In genomic region chr11:50632270-50632669, GRCm38 (mm10) we compare ENCODE assay signal across 8 mouse cellular contexts. TPM values are rescaled to one million over a fixed set of nuclear protein-coding genes. Genes with fewer than 3 reads are reported as not detected.
DNase-seq lines count a peak whose midpoint lies in the region; ATAC-seq and TF ChIP-seq lines count a peak whose summit lies in the region.

No protein-coding gene starts in this region.

- peaks cover 36% of the 10 kb centered on the region for H3K4me1 ChIP-seq in embryonic facial prominence, embryonic 15.5 days
- H3K4me1 ChIP-seq in heart, postnatal 0 days (ENCODE audit: control insufficient read depth, insufficient read depth), result peaks cover 36% of the 10 kb centered on the region

- ATAC-seq in embryonic facial prominence, embryonic 15.5 days (ENCODE audit: insufficient number of reproducible peaks, low FRiP score, low TSS enrichment, low read depth), result peak; percentile 86
- peak; percentile 93 for ATAC-seq in heart, postnatal 0 days (ENCODE audit: insufficient read depth, low read depth)

- H3K36me3 ChIP-seq in embryonic facial prominence, embryonic 15.5 days, result no peaks in the 10 kb centered on the region
- no peaks in the 10 kb centered on the region for H3K36me3 ChIP-seq in heart, postnatal 0 days (replicated peaks; ENCODE audit: control insufficient read depth, insufficient read depth, low read length)

- no peak for TF ChIP-seq CTCF in heart, postnatal 0 days (IDR thresholded peaks at IDR 0.05; ENCODE audit: low read depth)

- H3K9ac ChIP-seq in embryonic facial prominence, embryonic 15.5 days, result no peak overlapping the region
- no peak overlapping the region for H3K9ac ChIP-seq in heart, postnatal 0 days (replicated peaks; ENCODE audit: low read depth, low read length)

- H3K27me3 ChIP-seq in embryonic facial prominence, embryonic 15.5 days, result no peaks in the 10 kb centered on the region
- no peaks in the 10 kb centered on the region for H3K27me3 ChIP-seq in heart, postnatal 0 days (ENCODE audit: control insufficient read depth, insufficient read depth, low read length)

- no peaks in the 10 kb centered on the region for H3K9me3 ChIP-seq in embryonic facial prominence, embryonic 15.5 days (replicated peaks)
- no peaks in the 10 kb centered on the region for H3K9me3 ChIP-seq in heart, postnatal 0 days (replicated peaks; ENCODE audit: control insufficient read depth, low read length)

- no peak overlapping the region for H3K4me2 ChIP-seq in embryonic facial prominence, embryonic 15.5 days (replicated peaks)
- H3K4me2 ChIP-seq in heart, postnatal 0 days (ENCODE audit: low read depth, low read length), result no peak overlapping the region

- DNase-seq in thymus, adult 18-20 months, result peak; percentile 5 to 30
- no peak for DNase-seq in thymus, postnatal 10 days (ENCODE audit: low spot score in 2 of 2)
- peak; percentile 82 for DNase-seq in heart, postnatal 0 days (ENCODE audit: low spot score)
- peak; percentile 19 to 44 for DNase-seq in layer of hippocampus, postnatal 25 days (ENCODE audit: extremely low spot score in 1 of 2, low spot score in 1 of 2)
- DNase-seq in lung, postnatal 14 days, result peak; percentile 72
- peak; percentile 26 for DNase-seq in telencephalon, adult 2 months (ENCODE audit: low read depth, low spot score)
- no peak for DNase-seq in natural killer cell, adult 2 months (ENCODE audit: low spot score in 2 of 2)

- 17% methylated on average over 4 of the region's 4 CpGs for WGBS in embryonic facial prominence, embryonic 15.5 days
- WGBS in heart, postnatal 0 days, result 10% methylated on average over 4 of the region's 4 CpGs

- peak overlapping the region; percentile 72 for H3K27ac ChIP-seq in embryonic facial prominence, embryonic 15.5 days (replicated peaks)
- H3K27ac ChIP-seq in heart, postnatal 0 days (ENCODE audit: low read depth), result peak overlapping the region; percentile 66

- TF ChIP-seq EP300 in heart, postnatal 0 days (IDR thresholded peaks at IDR 0.05; ENCODE audit: low read depth), result no peak

- H3K4me3 ChIP-seq in embryonic facial prominence, embryonic 15.5 days (replicated peaks), result no peak overlapping the region
- H3K4me3 ChIP-seq in heart, postnatal 0 days (ENCODE audit: low read depth, low read length), result no peak overlapping the region

RNA-seq across cellular contexts. Expression of gene Adamts2, which starts 30.4 kb away (rescaled TPM):
- polyA plus RNA-seq in embryonic facial prominence, embryonic 15.5 days (2015; fragmentation: Nextera tagmentation; extraction: Ambion mirVana), result 24.6 and 26.6 TPM in 2 replicates
- total RNA-seq in heart, postnatal 0 days (2014; rRNA removed; ENCODE audit: low replicate concordance), result 19.0 and 19.4 TPM in 2 replicates
- polyA plus RNA-seq in heart, postnatal 0 days (2015; fragmentation: Nextera tagmentation; extraction: Ambion mirVana), result 8.7 and 9.1 TPM in 2 replicates
- 10 to 100 TPM in 1 of 2 experiments, 1 to 10 TPM in 1; 9.0 to 13.5 TPM for total RNA-seq in layer of hippocampus, postnatal 25 days (2021)

Comparison
In these comparisons a context has a peak if more than half of its experiments do, and no peak if none do; other contexts are left out.
1. DNase-seq: peak in thymus, adult 18-20 months (2 of 2), heart, postnatal 0 days (single experiment), layer of hippocampus, postnatal 25 days (2 of 2), lung, postnatal 14 days (single experiment) and telencephalon, adult 2 months (single experiment); none in thymus, postnatal 10 days (0 of 2) and natural killer cell, adult 2 months (0 of 2).